Mouse (Mus musculus) left cerebral cortex, postnatal 14 days (tissue): ENCODE measurements at regions not wholly inside any gene's neighbourhood (a gene's known extent, or its start where the extent isn't known, plus 50 kb on each side); places are given as distances from the start of the nearest gene placed in this dataset.

Experiments used
- DNase-seq, 2 experiments: peaks; one replicate each; pipeline ENCODE4 v3.0.0; 2021 to 2022; ENCODE audit warnings: low spot score in 2 of 2, mixed read lengths in 1 of 2
- intact Hi-C: fragments of 180-260 bp; cut with DNase I; formaldehyde crosslinking; loops from one replicate; pipeline ENCODE4 v1.15.1; 2025

- no peak for DNase-seq
- intact Hi-C loops = no loop called here
Measured at GRCm38 (mm10) chr14:48046831-48047230, 73.8 kb upstream of the Peli2 start.

DNA sequence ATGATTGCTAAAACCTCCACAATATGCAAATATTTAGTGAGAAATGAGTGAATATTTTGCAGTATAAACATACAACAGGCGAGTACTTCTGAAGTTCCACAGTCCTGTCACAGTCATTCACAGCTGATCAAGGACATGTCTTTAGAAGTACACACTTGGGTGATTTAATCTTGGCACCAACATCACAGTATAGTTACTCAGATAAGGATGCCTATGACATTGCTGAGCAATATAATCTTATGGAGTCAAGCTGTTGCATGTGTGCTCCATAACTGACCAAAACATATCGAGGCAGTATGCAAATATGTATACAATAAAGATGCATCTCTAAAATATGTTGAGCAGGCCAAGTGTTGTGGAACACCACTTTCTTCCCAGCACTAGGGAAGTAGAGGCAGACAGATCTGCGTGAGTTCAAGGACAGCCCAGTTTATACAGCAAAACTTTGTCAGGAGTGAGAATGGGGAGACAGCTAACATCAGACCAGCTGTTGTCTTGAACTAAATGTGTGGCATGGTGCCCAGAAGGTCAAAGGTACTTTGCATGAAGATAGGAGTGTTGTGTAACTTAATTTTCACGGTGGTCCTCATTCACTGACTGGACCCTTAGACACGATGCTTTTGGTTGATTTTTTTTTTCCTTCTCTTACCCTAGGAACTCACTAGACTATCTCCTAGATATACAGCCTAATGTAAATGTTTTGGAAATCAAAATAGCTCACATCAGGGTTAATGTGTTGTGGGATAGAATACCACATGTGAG lies 70.7 kb upstream of the Peli2 start:
- intact Hi-C loops = no loop called here
- no peak for DNase-seq

DNA sequence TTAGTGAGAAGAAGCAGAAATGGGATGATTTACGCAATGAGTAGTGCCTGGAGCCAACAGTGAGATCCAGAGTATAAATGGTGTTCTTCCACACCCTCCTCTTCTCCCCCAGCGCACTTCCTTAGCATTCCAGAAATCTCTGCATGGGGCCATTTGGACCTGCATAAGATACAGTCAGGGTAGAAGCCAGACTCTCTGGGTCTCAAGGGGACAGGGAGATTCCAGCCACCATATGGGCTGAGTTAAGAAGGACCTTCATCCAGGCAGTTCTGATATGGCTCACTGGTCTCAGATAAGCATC lies 70.2 kb upstream of the Peli2 start:
- intact Hi-C loops = no loop called here
- DNase-seq = no peak

- DNase-seq = no peak
- intact Hi-C loops = loop anchor here (2.0 kb wide), 1 partner anchor 69 kb away; the partner anchor contains the start of gene Peli2
Measured at GRCm38 (mm10) chr14:48051971-48052370, 68.7 kb upstream of the Peli2 start.

- peak; percentile 30 to 33 for DNase-seq
- intact Hi-C loops = loop anchor here (2.0 kb wide), 1 partner anchor 68 kb away; the partner anchor contains the start of gene Peli2
Measured at GRCm38 (mm10) chr14:48052405-48052804, 68.2 kb upstream of the Peli2 start.

- no peak for DNase-seq
- intact Hi-C loops = loop anchor here (2.0 kb wide), 1 partner anchor 68 kb away; the partner anchor contains the start of gene Peli2
Measured at GRCm38 (mm10) chr14:48053151-48053550, 67.5 kb upstream of the Peli2 start.

GRCm38 (mm10) chr14:48054719-48055118 lies 65.9 kb upstream of the Peli2 start:
- DNase-seq = no peak
- intact Hi-C loops = no loop called here

DNA sequence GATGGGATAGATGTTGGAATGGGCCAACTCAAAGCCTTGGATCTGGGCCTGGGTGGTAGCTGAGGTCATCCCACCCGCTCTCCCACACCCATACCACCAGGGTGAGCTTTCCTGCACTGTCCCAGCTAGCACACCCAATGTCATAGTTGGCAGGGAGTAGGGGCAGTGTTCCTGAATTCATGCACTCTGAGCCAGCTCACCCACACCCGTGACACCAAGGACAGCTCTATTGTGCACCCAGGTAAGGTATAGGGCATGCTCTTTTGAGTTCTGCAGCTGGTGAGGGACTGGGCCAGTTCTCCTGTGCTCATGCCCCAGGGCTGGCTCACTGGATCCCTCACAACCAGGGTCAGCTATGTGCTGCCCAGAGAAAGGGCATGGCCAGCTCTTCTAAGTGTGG lies 64.8 kb upstream of the Peli2 start:
- no peak for DNase-seq

DNA sequence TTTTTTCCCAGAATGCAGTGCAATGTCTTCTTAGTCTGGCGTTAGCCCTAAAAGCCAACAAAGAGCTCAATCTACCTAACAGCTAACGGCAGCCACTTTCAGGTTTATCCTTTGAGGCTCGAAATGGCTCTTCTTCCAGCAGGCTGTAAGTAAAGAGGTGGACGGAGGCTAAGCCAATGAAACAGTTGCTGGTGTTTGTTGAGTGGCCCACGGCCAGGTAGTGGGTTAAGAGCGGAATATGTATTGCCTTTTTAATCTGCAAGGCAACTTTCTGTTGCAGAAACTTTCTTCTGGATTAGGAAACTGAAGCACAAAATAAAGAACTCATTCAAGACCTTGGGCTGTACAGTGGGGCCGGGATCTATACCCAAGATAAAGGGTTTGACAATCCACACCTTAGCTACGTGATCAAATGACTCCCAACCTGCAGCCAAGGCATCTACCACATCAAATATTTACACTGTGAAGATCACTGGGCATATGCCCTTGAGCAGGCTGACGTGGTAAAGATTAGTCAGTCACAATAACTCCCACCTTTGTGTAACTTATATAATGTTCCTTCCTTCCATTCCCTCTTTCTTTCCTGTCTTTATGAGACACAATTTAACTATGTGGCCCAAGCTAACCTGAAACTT lies 62.3 kb upstream of the Peli2 start:
- intact Hi-C loops = no loop called here
- no peak for DNase-seq

More for the DNA sequence above, 64.8 kb upstream of the Peli2 start:
- intact Hi-C loops = no loop called here

GRCm38 (mm10) chr14:48059664-48060455 lies 60.8 kb upstream of the Peli2 start:
- intact Hi-C loops = no loop called here
- peak; percentile 37 to 49 for DNase-seq

- intact Hi-C loops = no loop called here
- no peak for DNase-seq
Measured at GRCm38 (mm10) chr14:48068641-48069040, 52.0 kb upstream of the Peli2 start.
